Comparison of ENCODE assay signal across 8 mouse cellular contexts in genomic region chr15:89841364-89842017, GRCm38 (mm10). TPM values are rescaled to one million over a fixed set of nuclear protein-coding genes. Genes with fewer than 3 reads are reported as not detected.
DNase-seq lines count a peak whose midpoint lies in the region; ATAC-seq and TF ChIP-seq lines count a peak whose summit lies in the region.
"Had no signal": no experiment of that assay in that cellular context is flagged by ENCODE, and none has a peak within 500 bp of the region (broad histone marks: within the 10 kb centered on the region; RNA-seq: fewer than 3 reads in every experiment).

Gene Syt10, minus strand, starts transcription at chr15:89841860.

- peaks cover 19% of the 10 kb centered on the region for H3K27me3 ChIP-seq in forebrain, embryonic 11.5 days (ENCODE audit: control insufficient read depth, insufficient read depth, low read length)
- H3K27me3 ChIP-seq in hindbrain, embryonic 12.5 days: peaks cover 34% of the 10 kb centered on the region
- peaks cover 33% of the 10 kb centered on the region for H3K27me3 ChIP-seq in neural tube, embryonic 12.5 days (replicated peaks)

- H3K9me3 ChIP-seq in ES-E14 (ENCODE audit: control insufficient read depth, insufficient read depth, low read depth, low read length): no peaks in the 10 kb centered on the region
- H3K9me3 ChIP-seq in forebrain, embryonic 11.5 days (ENCODE audit: control insufficient read depth, low read length): no peaks in the 10 kb centered on the region
- H3K9me3 ChIP-seq in hindbrain, embryonic 12.5 days (replicated peaks): no peaks in the 10 kb centered on the region
- no peaks in the 10 kb centered on the region for H3K9me3 ChIP-seq in neural tube, embryonic 12.5 days

- DNase-seq in ES-E14 (ENCODE audit: low read depth, low spot score): peak; percentile 29
- DNase-seq in forebrain, embryonic 11.5 days (ENCODE audit: low spot score): peak; percentile 67
- DNase-seq in left cerebral cortex, postnatal 10 days (ENCODE audit: extremely low spot score in 1 of 2, low spot score in 2 of 2): peak; percentile 9 to 54
- DNase-seq in spleen, postnatal 10 days (ENCODE audit: low spot score in 2 of 2): no peak

- peak within 1 kb of the TSS; percentile 76 to 83 for H3K4me3 ChIP-seq in ES-E14 (ENCODE audit: insufficient read depth in 1 of 2, low read depth in 1 of 2, low read length in 2 of 2, poor library complexity in 1 of 2, severe bottlenecking in 1 of 2)
- peak within 1 kb of the TSS; percentile 37 for H3K4me3 ChIP-seq in bone marrow macrophage, adult 2 months (ENCODE audit: insufficient read depth, low read length)
- peak within 1 kb of the TSS; percentile 51 for H3K4me3 ChIP-seq in forebrain, embryonic 11.5 days (ENCODE audit: low read depth, low read length)
- H3K4me3 ChIP-seq in hindbrain, embryonic 12.5 days: peak within 1 kb of the TSS; percentile 51
- peak within 1 kb of the TSS; percentile 52 for H3K4me3 ChIP-seq in neural tube, embryonic 12.5 days

- TF ChIP-seq CTCF in bone marrow macrophage, adult 2 months (IDR thresholded peaks at IDR 0.05; ENCODE audit: low read depth, low read length): no peak

- WGBS in forebrain, embryonic 11.5 days: under 1% methylated on average over 52 of the region's 53 CpGs
- WGBS in hindbrain, embryonic 12.5 days: under 1% methylated on average over 39 of the region's 53 CpGs
- WGBS in neural tube, embryonic 12.5 days: 1% methylated on average over 53 of the region's 53 CpGs

- no peak within 1 kb of the TSS for H3K27ac ChIP-seq in ES-E14 (ENCODE audit: insufficient read depth, low read depth, low read length, poor library complexity, severe bottlenecking)
- no peak within 1 kb of the TSS for H3K27ac ChIP-seq in bone marrow macrophage, adult 2 months (ENCODE audit: insufficient read depth, low read depth, low read length)
- H3K27ac ChIP-seq in forebrain, embryonic 11.5 days (ENCODE audit: low read depth, low read length): no peak within 1 kb of the TSS
- H3K27ac ChIP-seq in hindbrain, embryonic 12.5 days: no peak within 1 kb of the TSS
- no peak within 1 kb of the TSS for H3K27ac ChIP-seq in neural tube, embryonic 12.5 days

- ATAC-seq in forebrain, embryonic 11.5 days (replicated peaks; ENCODE audit: low FRiP score): peak; percentile 90
- peak; percentile 74 for ATAC-seq in hindbrain, embryonic 12.5 days (ENCODE audit: low FRiP score)
- ATAC-seq in neural tube, embryonic 12.5 days (ENCODE audit: low FRiP score, low read depth): peak; percentile 61

- H3K9ac ChIP-seq in ES-E14 (ENCODE audit: insufficient read depth, low read depth, low read length, poor library complexity, severe bottlenecking): peak within 1 kb of the TSS; percentile 45; the same call in 1 of the 2 replicates
- peak within 1 kb of the TSS; percentile 45 for H3K9ac ChIP-seq in forebrain, embryonic 11.5 days (ENCODE audit: low read length)
- H3K9ac ChIP-seq in hindbrain, embryonic 12.5 days: peak within 1 kb of the TSS; percentile 51
- peak within 1 kb of the TSS; percentile 54 for H3K9ac ChIP-seq in neural tube, embryonic 12.5 days

- in situ Hi-C loops in ES-E14 (cut with MboI; ENCODE audit: low sequenced_read_pairs in 2 of 2, unreplicated experiment in 2 of 2): no loop called here

- no peaks in the 10 kb centered on the region; a peak in 1 of 4 replicates for H3K4me1 ChIP-seq in ES-E14 (ENCODE audit: control insufficient read depth in 2 of 2, insufficient read depth in 2 of 2, low read length in 2 of 2, poor library complexity in 1 of 2)
- H3K4me1 ChIP-seq in bone marrow macrophage, adult 2 months (ENCODE audit: control insufficient read depth, insufficient read depth, low read length): no peaks in the 10 kb centered on the region
- 0 out of 2 replicates have a peak, but pooled peaks cover 2% of the 10 kb centered on the region for H3K4me1 ChIP-seq in forebrain, embryonic 11.5 days (replicated peaks; ENCODE audit: control insufficient read depth, insufficient read depth, low read length)
- peaks cover 6% of the 10 kb centered on the region for H3K4me1 ChIP-seq in hindbrain, embryonic 12.5 days
- peaks cover 9% of the 10 kb centered on the region for H3K4me1 ChIP-seq in neural tube, embryonic 12.5 days

- no peak for TF ChIP-seq POLR2A in bone marrow macrophage, adult 2 months (IDR thresholded peaks at IDR 0.05; ENCODE audit: borderline replicate concordance, low read depth, low read length)

- intact Hi-C loops in left cerebral cortex, postnatal 10 days (cut with DNase I): loop anchor here (10.0 kb wide), 2 partner anchors 217 to 373 kb away; no protein-coding TSS in a partner anchor

- H3K36me3 ChIP-seq in ES-E14 (ENCODE audit: control insufficient read depth, insufficient read depth, low read length, poor library complexity, severe bottlenecking): no peaks in the 10 kb centered on the region
- no peaks in the 10 kb centered on the region for H3K36me3 ChIP-seq in forebrain, embryonic 11.5 days (ENCODE audit: control insufficient read depth, insufficient read depth, low read length)
- H3K36me3 ChIP-seq in hindbrain, embryonic 12.5 days: no peaks in the 10 kb centered on the region
- no peaks in the 10 kb centered on the region for H3K36me3 ChIP-seq in neural tube, embryonic 12.5 days

- H3K4me2 ChIP-seq in forebrain, embryonic 11.5 days (ENCODE audit: low read depth, low read length, severe bottlenecking): peak within 1 kb of the TSS; percentile 97
- peak within 1 kb of the TSS; percentile 96 for H3K4me2 ChIP-seq in hindbrain, embryonic 12.5 days (replicated peaks)
- H3K4me2 ChIP-seq in neural tube, embryonic 12.5 days (replicated peaks): peak within 1 kb of the TSS; percentile 86

TF ChIP-seq in ES-E14, 5 proteins besides CTCF, POLR2A, EP300 and RAD21:
- TF ChIP-seq ZNF384 (IDR thresholded peaks at IDR 0.05; ENCODE audit: low read depth, low read length) (no peak), ZC3H11A (IDR thresholded peaks at IDR 0.05; ENCODE audit: borderline replicate concordance, low read depth, low read length) (no peak), CHD2 (IDR thresholded peaks at IDR 0.05; ENCODE audit: low read depth, low read length) (no peak), HCFC1 (IDR thresholded peaks at IDR 0.05; ENCODE audit: borderline replicate concordance, insufficient read depth, low read length) (no peak), MAFK (IDR thresholded peaks at IDR 0.05; ENCODE audit: insufficient read depth, low read depth, low read length) (no peak)

RNA-seq across cellular contexts. Expression of gene Syt10, which starts in this region (rescaled TPM):
- not detected in 2 replicates for total RNA-seq in ES-E14 (2012; rRNA removed)
- polyA plus RNA-seq in bone marrow macrophage, adult 2 months (2012; ENCODE audit: insufficient read depth, insufficient read length, missing spikeins): not detected in 2 replicates
- polyA plus RNA-seq in forebrain, embryonic 11.5 days (2014; fragmentation: Nextera tagmentation; extraction: Ambion mirVana): 0.15 TPM in 1 of 2 replicates, not detected in the other
- polyA plus RNA-seq in hindbrain, embryonic 12.5 days (2016; fragmentation: Nextera tagmentation; extraction: Ambion mirVana): 0.56 and 0.81 TPM in 2 replicates
- 10 to 100 TPM; 16.6 to 16.8 TPM for total RNA-seq in left cerebral cortex, postnatal 10 days (2021)
- polyA plus RNA-seq in neural tube, embryonic 12.5 days (2016; fragmentation: Nextera tagmentation; extraction: Ambion mirVana): 0.37 and 0.42 TPM in 2 replicates
- total RNA-seq: gastrocnemius, postnatal 36 days had no signal

Comparison
In these comparisons a context has a peak if more than half of its experiments do, and no peak if none do; other contexts are left out.
1. RNA of gene Syt10 (total RNA-seq): 16.6 to 16.8 TPM in left cerebral cortex, postnatal 10 days; not detected in ES-E14; every median in the first group is over 10 times any median in the second.
2. Peak in DNase-seq, H3K4me3 ChIP-seq and H3K9ac ChIP-seq in ES-E14; RNA of the gene not detected or under 1 TPM.
3. Peak in DNase-seq, ATAC-seq, H3K4me3 ChIP-seq, H3K9ac ChIP-seq and H3K4me2 ChIP-seq in forebrain, embryonic 11.5 days; RNA of the gene not detected or under 1 TPM.
4. Peak in ATAC-seq, H3K4me3 ChIP-seq, H3K9ac ChIP-seq and H3K4me2 ChIP-seq in hindbrain, embryonic 12.5 days; RNA of the gene not detected or under 1 TPM.
5. Peak in ATAC-seq, H3K4me3 ChIP-seq, H3K9ac ChIP-seq and H3K4me2 ChIP-seq in neural tube, embryonic 12.5 days; RNA of the gene not detected or under 1 TPM.
6. DNase-seq: peak in left cerebral cortex, postnatal 10 days (2 of 2); none in spleen, postnatal 10 days (0 of 2).
7. Peak in every context shown above with its lines, with median percentiles within 50 percentile points of each other: H3K4me3 ChIP-seq, H3K9ac ChIP-seq, ATAC-seq and H3K4me2 ChIP-seq.